Mouse (Mus musculus) ES-E14 (cell line): Measurements from ENCODE around the gene Gdf7. TPM values are rescaled to one million over a fixed set of nuclear protein-coding genes. Genes with fewer than 3 reads are reported as not detected.

ENCODE experiments used
- DNase-seq: peaks from one replicate; pipeline ENCODE4 v3.0.0-alpha.2; 2013; ENCODE audit warnings: low read depth, low spot score
- H3K27ac ChIP-seq: 2 replicates; pipeline ENCODE4 v1.5.1; 2012; ENCODE audit warnings: low read depth, mild to moderate bottlenecking, low read length, moderate library complexity, mixed read lengths; ENCODE audit not compliant: poor library complexity, insufficient read depth, severe bottlenecking
- H3K36me3 ChIP-seq: 2 replicates; pipeline ENCODE4 v1.6.1; 2012; ENCODE audit warnings: mild to moderate bottlenecking, low read length, moderate library complexity, mixed read lengths; ENCODE audit not compliant: control insufficient read depth, poor library complexity, insufficient read depth, severe bottlenecking
- H3K4me1 ChIP-seq, 2 experiments: fragments of 150-350 bp in 1 of 2; sonication (generic) in 1 of 2; 2 replicates each; pipeline ENCODE4 v1.6.1; 2012; ENCODE audit warnings: low read length in 2 of 2, mild to moderate bottlenecking in 1 of 2, mixed read lengths in 1 of 2; ENCODE audit not compliant: control insufficient read depth in 2 of 2, insufficient read depth in 2 of 2, poor library complexity in 1 of 2
- H3K4me3 ChIP-seq, 2 experiments: fragments of 150-350 bp in 1 of 2; sonication (generic) in 1 of 2; 2 replicates each; pipeline ENCODE4 v1.5.1; 2012; ENCODE audit warnings: low read length in 2 of 2, low read depth in 1 of 2, mild to moderate bottlenecking in 1 of 2, mixed read lengths in 1 of 2; ENCODE audit not compliant: insufficient read depth in 1 of 2, poor library complexity in 1 of 2, severe bottlenecking in 1 of 2
- H3K9ac ChIP-seq: 2 replicates; pipeline ENCODE4 v1.6.1; 2012; ENCODE audit warnings: low read depth, mild to moderate bottlenecking, low read length, mixed read lengths; ENCODE audit not compliant: poor library complexity, insufficient read depth, severe bottlenecking
- H3K9me3 ChIP-seq: fragments of 150-350 bp; sonication (generic); 2 replicates; pipeline ENCODE4 v1.6.1; 2012; ENCODE audit warnings: low read depth, mild to moderate bottlenecking, low read length; ENCODE audit not compliant: control insufficient read depth, insufficient read depth
- CHD2 ChIP-seq: IDR thresholded peaks from 2 replicates; pipeline ENCODE4 v1.6.1; 2014; ENCODE audit warnings: mild to moderate bottlenecking, low read depth, low read length, inconsistent platforms
- HCFC1 ChIP-seq: IDR thresholded peaks from 2 replicates; pipeline ENCODE4 v1.6.1; 2012; ENCODE audit warnings: low read length, inconsistent platforms, borderline replicate concordance; ENCODE audit not compliant: insufficient read depth
- MAFK ChIP-seq: IDR thresholded peaks from 2 replicates; pipeline ENCODE4 v1.6.1; 2014; ENCODE audit warnings: mild to moderate bottlenecking, low read depth, low read length, inconsistent platforms; ENCODE audit not compliant: insufficient read depth
- ZC3H11A ChIP-seq: IDR thresholded peaks from 2 replicates; pipeline ENCODE4 v1.6.1; 2012; ENCODE audit warnings: low read depth, mild to moderate bottlenecking, inconsistent platforms, low read length, borderline replicate concordance
- ZNF384 ChIP-seq: IDR thresholded peaks from 2 replicates; pipeline ENCODE4 v1.6.1; 2012; ENCODE audit warnings: low read depth, low read length, inconsistent platforms
- in situ Hi-C, 2 experiments: fragments of 600-800 bp; cut with MboI; formaldehyde crosslinking; loops; one replicate each; pipeline ENCODE4 v1.15.1; 2025; ENCODE audit warnings: low sequenced_read_pairs in 2 of 2, inconsistent platforms in 1 of 2; ENCODE audit not compliant: unreplicated experiment in 2 of 2
- total RNA-seq: library from RNA; depleted of rRNA; stranded (reverse); fragments of 300-350 nt; gene quantifications from 2 replicates; pipeline ENCODE4 v1.2.3, GENCODE M21; 2012

The Gdf7 gene
- total RNA-seq, 1 experiment = 0.71 TPM

GRCm38 (mm10) chr12:8339591-8340319 lies 38.0 kb upstream of the Gdf7 start:
- DNase-seq = no peak
- no peak overlapping the region for H3K27ac ChIP-seq
- in situ Hi-C loops = no loop called here

DNA sequence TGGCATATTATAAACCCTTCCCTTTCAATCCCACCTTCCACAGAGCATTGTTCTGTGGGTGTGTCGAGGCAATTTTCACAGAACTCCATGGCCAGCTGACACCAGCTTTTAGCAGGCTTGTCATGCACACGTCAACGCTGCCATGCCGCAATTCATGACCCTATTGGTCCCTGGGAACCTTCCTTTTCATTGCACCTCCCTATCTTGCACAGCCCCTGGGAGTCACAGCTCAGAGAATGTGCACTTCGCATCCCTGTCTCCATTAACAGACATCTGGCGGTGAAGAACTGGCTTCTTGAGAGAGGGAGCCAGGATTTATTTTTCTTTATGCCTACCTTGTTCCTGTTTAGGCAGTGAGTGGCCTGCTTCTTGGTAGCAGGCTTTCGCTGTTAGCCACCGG lies 37.2 kb upstream of the Gdf7 start:
- H3K4me1 ChIP-seq = peaks cover 0 to 15% of the 10 kb centered on the region in 2 experiments; a peak in 1 of 4 replicates
- H3K9ac ChIP-seq = no peak overlapping the region
- no peaks in the 10 kb centered on the region for H3K9me3 ChIP-seq
- in situ Hi-C loops = no loop called here
- TF ChIP-seq ZC3H11A (no peak), ZNF384 (no peak), MAFK (no peak), CHD2 (no peak), HCFC1 (no peak)
- no peak for DNase-seq
- no peak overlapping the region for H3K4me3 ChIP-seq
- H3K36me3 ChIP-seq = peaks cover 33% of the 10 kb centered on the region
- no peak overlapping the region for H3K27ac ChIP-seq

More at GRCm38 (mm10) chr12:8339591-8340319, 38.0 kb upstream of the Gdf7 start:
- no peak overlapping the region for H3K4me3 ChIP-seq
- no peaks in the 10 kb centered on the region for H3K9me3 ChIP-seq
- TF ChIP-seq HCFC1 = no peak
- TF ChIP-seq MAFK = no peak
- TF ChIP-seq ZNF384 = no peak
- no peak for TF ChIP-seq ZC3H11A
- TF ChIP-seq CHD2 = no peak
- H3K4me1 ChIP-seq = peaks cover 0 to 15% of the 10 kb centered on the region in 2 experiments; a peak in 1 of 4 replicates
- H3K9ac ChIP-seq = no peak overlapping the region
- H3K36me3 ChIP-seq = peaks cover 33% of the 10 kb centered on the region

- Histone ChIP-seq H3K9me3 (no peaks in the 10 kb centered on the region), H3K9ac (no peak overlapping the region), H3K4me1 (peaks cover 0 to 15% of the 10 kb centered on the region in 2 experiments; a peak in 1 of 4 replicates), H3K36me3 (peaks cover 33% of the 10 kb centered on the region), H3K27ac (no peak overlapping the region), H3K4me3 (no peak overlapping the region)
- in situ Hi-C loops = no loop called here
- no peak for DNase-seq
- TF ChIP-seq CHD2 (no peak), ZC3H11A (no peak), HCFC1 (no peak), MAFK (no peak), ZNF384 (no peak)
These were observed 36.7 kb upstream of the Gdf7 start for GRCm38 (mm10) chr12:8338491-8338890.

DNA sequence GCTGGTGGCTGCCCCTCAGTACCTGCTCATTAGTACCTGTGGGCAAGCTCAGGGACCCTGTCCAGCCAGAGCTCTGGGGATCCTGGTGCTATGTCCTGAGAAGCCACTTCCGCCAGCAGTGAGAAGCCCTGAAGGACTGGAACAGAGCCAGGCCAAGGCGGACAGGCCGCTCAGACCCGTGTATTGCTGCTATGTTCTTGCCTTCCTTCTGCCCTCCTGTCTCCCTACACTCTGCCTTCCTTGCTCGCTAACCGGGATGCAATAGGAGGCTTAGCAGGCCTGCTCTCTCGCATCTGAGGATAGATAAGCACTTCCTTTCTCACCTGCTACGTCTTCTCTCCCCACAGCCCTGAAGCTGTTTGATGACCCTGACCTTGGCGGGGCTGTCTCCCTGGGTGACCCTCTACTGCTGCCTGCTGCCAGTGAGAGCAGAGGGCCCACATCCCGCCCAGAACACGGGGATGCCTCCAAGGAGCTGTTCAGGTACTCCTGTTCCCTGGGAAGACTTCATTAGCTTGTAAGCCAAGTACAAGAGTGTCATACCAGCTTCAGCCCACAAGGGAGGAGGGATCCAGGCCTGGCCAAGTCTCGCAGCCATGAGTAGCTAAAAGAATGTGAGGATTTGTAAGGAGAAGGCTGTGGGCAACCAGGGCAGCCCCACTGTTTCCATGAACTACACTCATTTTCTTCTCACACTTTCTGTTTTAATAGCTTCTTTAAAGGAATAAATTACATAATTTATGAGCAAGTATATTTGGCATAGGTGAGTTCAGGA lies 35.7 kb upstream of the Gdf7 start:
- no peak overlapping the region for H3K4me3 ChIP-seq
- no peaks in the 10 kb centered on the region for H3K9me3 ChIP-seq
- peaks cover 0 to 15% of the 10 kb centered on the region in 2 experiments; a peak in 1 of 4 replicates for H3K4me1 ChIP-seq
- no peak overlapping the region for H3K27ac ChIP-seq
- in situ Hi-C loops = no loop called here
- peaks cover 32% of the 10 kb centered on the region for H3K36me3 ChIP-seq
- no peak for TF ChIP-seq HCFC1
- no peak for TF ChIP-seq ZC3H11A
- no peak for TF ChIP-seq MAFK
- no peak for TF ChIP-seq CHD2
- TF ChIP-seq ZNF384 = no peak
- no peak overlapping the region for H3K9ac ChIP-seq
- DNase-seq = no peak
